Mouse (Mus musculus): ENCODE measurements around the gene Gucy2d. TPM values are rescaled to one million over a fixed set of nuclear protein-coding genes. Genes with fewer than 3 reads are reported as not detected.
A peak's percentile ranks its signal among the peaks of the same experiment; 100 is the strongest.

The Gucy2d gene
- polyA plus RNA-seq, 1 experiment from 2014 or later: not detected

GRCm38 (mm10) chr7:98481861-98482260, 41.6 kb downstream of the Gucy2d start:
- ATAC-seq (ENCODE audit: low read depth): no peak
- Histone ChIP-seq H3K4me2 (no peak overlapping the region), H3K27ac (peak overlapping the region; percentile 35; the same call in 1 of the 2 replicates), H3K36me3 (no peaks in the 10 kb centered on the region), H3K4me3 (replicated peaks) (no peak overlapping the region), H3K9me3 (replicated peaks) (no peaks in the 10 kb centered on the region), H3K9ac (no peak overlapping the region), H3K4me1 (replicated peaks) (no peaks in the 10 kb centered on the region), H3K27me3 (peaks cover 8% of the 10 kb centered on the region; the same call in 1 of the 2 replicates)
- WGBS (ENCODE audit: insufficient replicate concordance): 67% methylated on average over 8 of the region's 8 CpGs
- DNase-seq: no peak

DNA sequence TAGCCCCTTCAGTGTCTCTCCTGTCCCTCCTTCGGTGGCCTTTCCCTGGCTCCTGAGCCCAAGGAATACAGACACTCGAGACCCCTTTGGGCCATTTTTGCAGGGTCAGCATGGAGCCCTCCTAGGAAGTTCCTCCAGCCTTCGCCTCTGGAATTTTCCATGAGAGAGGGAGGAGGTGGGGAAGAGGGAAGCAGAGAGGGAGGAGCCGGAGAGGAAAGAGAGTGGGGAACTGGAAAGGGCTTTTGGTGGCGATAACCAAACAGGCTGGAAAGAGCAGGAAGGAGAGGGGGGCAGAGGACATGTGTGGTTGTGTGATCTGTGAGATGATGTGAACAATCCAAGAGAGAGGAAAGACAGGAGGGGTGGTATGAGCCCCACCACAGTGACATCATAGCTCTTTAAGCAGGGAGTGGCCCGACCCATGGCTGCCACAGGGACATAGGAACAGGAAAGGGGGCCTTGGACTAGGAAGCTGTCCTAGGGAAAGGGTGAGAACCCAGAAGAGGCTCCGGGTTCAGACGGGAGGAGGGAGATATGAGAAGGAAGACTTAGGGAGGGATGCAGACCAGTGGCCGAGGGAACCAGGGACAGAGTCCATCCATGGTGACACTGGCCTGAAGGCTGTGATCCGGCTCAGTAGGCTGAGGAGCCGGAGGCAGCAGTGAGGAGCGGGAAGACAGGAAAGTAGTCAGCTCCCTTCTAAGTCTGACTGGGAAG, 42.5 kb downstream of the Gucy2d start:
- WGBS (ENCODE audit: insufficient replicate concordance): 34% methylated on average over 12 of the region's 12 CpGs
- Histone ChIP-seq H3K4me1 (replicated peaks) (no peaks in the 10 kb centered on the region), H3K9ac (no peak overlapping the region), H3K27ac (peak overlapping the region; percentile 72), H3K36me3 (no peaks in the 10 kb centered on the region), H3K27me3 (peaks cover 8% of the 10 kb centered on the region; the same call in 1 of the 2 replicates), H3K9me3 (replicated peaks) (no peaks in the 10 kb centered on the region), H3K4me2 (no peak overlapping the region), H3K4me3 (replicated peaks) (no peak overlapping the region)
- ATAC-seq (ENCODE audit: low read depth): peak; percentile 52
- no peak for DNase-seq

GRCm38 (mm10) chr7:98483268-98483607, 43.0 kb downstream of the Gucy2d start:
- H3K27me3 ChIP-seq: peaks cover 11% of the 10 kb centered on the region
- no peaks in the 10 kb centered on the region for H3K9me3 ChIP-seq (replicated peaks)
- H3K4me1 ChIP-seq (replicated peaks): no peaks in the 10 kb centered on the region
- H3K4me2 ChIP-seq: no peak overlapping the region
- WGBS (ENCODE audit: insufficient replicate concordance): 25% methylated on average over 8 of the region's 8 CpGs
- DNase-seq: no peak
- H3K36me3 ChIP-seq: no peaks in the 10 kb centered on the region
- H3K27ac ChIP-seq: peak overlapping the region; percentile 72
- ATAC-seq (ENCODE audit: low read depth): no peak
- H3K9ac ChIP-seq: no peak overlapping the region
- no peak overlapping the region for H3K4me3 ChIP-seq (replicated peaks)

GRCm38 (mm10) chr7:98484878-98485277, 44.7 kb downstream of the Gucy2d start:
- Histone ChIP-seq H3K36me3 (no peaks in the 10 kb centered on the region), H3K4me2 (no peak overlapping the region), H3K9me3 (replicated peaks) (no peaks in the 10 kb centered on the region), H3K9ac (no peak overlapping the region), H3K4me1 (replicated peaks) (peaks cover 8% of the 10 kb centered on the region; the same call in 1 of the 2 replicates), H3K4me3 (replicated peaks) (no peak overlapping the region), H3K27ac (no peak overlapping the region), H3K27me3 (peaks cover 28% of the 10 kb centered on the region)
- ATAC-seq (ENCODE audit: low read depth): no peak
- no peak for DNase-seq
- WGBS (ENCODE audit: insufficient replicate concordance): 60% methylated on average over 3 of the region's 3 CpGs

- Histone ChIP-seq H3K27me3 (peaks cover 34% of the 10 kb centered on the region), H3K36me3 (no peaks in the 10 kb centered on the region), H3K4me3 (replicated peaks) (no peak overlapping the region), H3K9me3 (replicated peaks) (no peaks in the 10 kb centered on the region), H3K4me1 (replicated peaks) (peaks cover 8% of the 10 kb centered on the region; the same call in 1 of the 2 replicates), H3K4me2 (no peak overlapping the region), H3K27ac (no peak overlapping the region), H3K9ac (no peak overlapping the region)
- DNase-seq (no peak), ATAC-seq (ENCODE audit: low read depth) (no peak)
- WGBS (ENCODE audit: insufficient replicate concordance): 49% methylated on average over 4 of the region's 4 CpGs
These were observed 45.3 kb downstream of the Gucy2d start for GRCm38 (mm10) chr7:98485508-98485907.

DNA sequence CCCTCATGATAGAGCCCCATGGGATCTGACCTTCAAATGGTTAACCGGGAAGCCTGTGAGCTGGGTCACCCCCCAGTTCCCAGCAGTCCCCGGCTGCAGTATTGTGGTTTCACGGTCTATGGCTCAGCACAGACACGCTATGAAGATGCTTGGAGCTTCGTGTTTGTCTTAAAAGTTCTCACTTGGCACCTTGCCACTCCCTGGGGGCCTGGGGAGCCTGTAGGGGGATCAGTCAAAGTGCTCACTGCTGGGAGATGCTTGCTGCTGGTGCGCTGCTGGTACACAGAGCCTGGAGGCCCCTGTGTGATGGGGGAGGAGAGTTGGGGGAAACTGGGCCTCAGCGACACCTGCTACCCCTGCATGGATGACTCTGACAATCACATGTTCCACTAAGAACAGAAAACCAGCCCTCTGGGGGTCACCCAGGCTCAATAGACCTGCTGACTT, 46.3 kb downstream of the Gucy2d start:
- 65% methylated on average over 7 of the region's 7 CpGs for WGBS (ENCODE audit: insufficient replicate concordance)
- Histone ChIP-seq H3K9ac (no peak overlapping the region), H3K27ac (no peak overlapping the region), H3K27me3 (peaks cover 43% of the 10 kb centered on the region), H3K4me2 (no peak overlapping the region), H3K4me1 (replicated peaks) (peaks cover 8% of the 10 kb centered on the region; the same call in 1 of the 2 replicates), H3K4me3 (replicated peaks) (no peak overlapping the region), H3K36me3 (no peaks in the 10 kb centered on the region), H3K9me3 (replicated peaks) (no peaks in the 10 kb centered on the region)
- DNase-seq (no peak), ATAC-seq (ENCODE audit: low read depth) (no peak)

- Histone ChIP-seq H3K4me2 (no peak overlapping the region), H3K4me1 (replicated peaks) (peaks cover 14% of the 10 kb centered on the region), H3K9ac (no peak overlapping the region), H3K27me3 (peaks cover 40% of the 10 kb centered on the region), H3K9me3 (replicated peaks) (no peaks in the 10 kb centered on the region), H3K36me3 (no peaks in the 10 kb centered on the region), H3K4me3 (replicated peaks) (no peak overlapping the region), H3K27ac (no peak overlapping the region)
- DNase-seq (no peak), ATAC-seq (ENCODE audit: low read depth) (no peak)
- 75% methylated on average over 11 of the region's 11 CpGs for WGBS (ENCODE audit: insufficient replicate concordance)
These were observed 47.2 kb downstream of the Gucy2d start for GRCm38 (mm10) chr7:98487202-98487980.

DNA sequence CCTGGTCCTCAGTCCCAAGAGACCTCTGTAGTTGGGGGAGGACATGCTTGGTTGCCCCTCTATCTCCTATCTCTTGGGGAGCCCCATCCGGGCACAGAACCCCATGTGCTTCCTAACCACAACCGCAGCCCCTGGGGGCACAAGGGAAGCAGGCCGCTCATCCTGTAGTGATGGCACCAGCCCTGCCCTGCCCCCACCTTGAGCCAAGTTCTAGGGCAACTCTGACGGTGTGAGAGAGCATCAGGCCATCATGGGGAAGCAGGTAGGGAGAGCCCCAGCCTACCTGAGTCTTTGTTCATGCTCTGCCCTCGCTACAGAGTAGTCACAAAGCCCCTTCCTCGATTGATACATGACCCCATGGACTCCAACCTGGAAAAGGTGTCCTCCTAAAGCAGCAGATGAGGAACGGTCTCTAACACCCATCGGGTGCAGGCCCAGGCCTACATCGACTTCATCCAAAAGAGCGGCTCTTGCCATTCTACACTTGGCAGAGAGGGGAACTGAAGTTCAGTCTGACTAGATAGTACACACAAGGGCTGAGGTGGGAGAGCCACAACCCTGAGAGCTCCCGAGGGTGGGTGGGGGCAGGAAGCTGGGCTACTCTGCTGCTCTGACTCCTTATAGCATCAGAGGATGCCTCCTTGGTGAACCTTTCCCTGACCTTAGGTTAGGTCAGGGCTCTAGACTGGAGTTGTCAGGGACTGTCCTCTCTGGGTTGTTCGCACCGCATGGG, 48.3 kb downstream of the Gucy2d start:
- ATAC-seq (ENCODE audit: low read depth): no peak
- Histone ChIP-seq H3K36me3 (no peaks in the 10 kb centered on the region), H3K4me3 (replicated peaks) (no peak overlapping the region), H3K4me2 (peak overlapping the region; percentile 68; the same call in 1 of the 2 replicates), H3K9me3 (replicated peaks) (no peaks in the 10 kb centered on the region), H3K27ac (no peak overlapping the region), H3K27me3 (peaks cover 34% of the 10 kb centered on the region), H3K9ac (no peak overlapping the region), H3K4me1 (replicated peaks) (peaks cover 17% of the 10 kb centered on the region)
- WGBS (ENCODE audit: insufficient replicate concordance): 58% methylated on average over 13 of the region's 13 CpGs
- DNase-seq: no peak

DNA sequence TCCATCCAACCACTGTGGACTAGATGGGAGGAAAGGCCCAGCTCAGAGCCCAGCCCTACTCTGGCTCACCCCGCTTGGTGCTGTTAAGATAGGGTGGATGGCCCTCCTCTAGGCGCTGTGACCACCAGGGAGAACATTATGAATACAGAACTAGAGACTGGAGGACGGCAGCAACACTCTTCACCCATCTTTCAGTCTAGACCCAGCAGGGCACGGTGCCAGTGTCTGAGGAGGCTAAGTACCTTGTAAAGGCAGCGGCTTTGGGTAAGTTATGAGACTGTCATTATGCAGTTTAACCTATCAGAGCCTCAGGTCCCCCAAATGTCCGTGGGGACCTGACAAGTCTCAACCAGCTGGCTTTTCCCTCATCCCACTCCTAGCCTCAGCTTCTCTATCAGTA, 48.9 kb downstream of the Gucy2d start, which contains the start of gene Lrrc32:
Gene Lrrc32, plus strand, starts transcription at position 153 of the 400 bp plus-strand sequence.
- peaks cover 34% of the 10 kb centered on the region for H3K27me3 ChIP-seq
- H3K27ac ChIP-seq: no peak within 1 kb of the TSS
- H3K36me3 ChIP-seq: no peaks in the 10 kb centered on the region
- no peak for DNase-seq
- H3K4me3 ChIP-seq (replicated peaks): peak within 1 kb of the TSS; percentile 55
- no peaks in the 10 kb centered on the region for H3K9me3 ChIP-seq (replicated peaks)
- ATAC-seq (ENCODE audit: low read depth): no peak
- peaks cover 21% of the 10 kb centered on the region for H3K4me1 ChIP-seq (replicated peaks)
- peak within 1 kb of the TSS; percentile 68 for H3K4me2 ChIP-seq
- 50% methylated on average over 6 of the region's 6 CpGs for WGBS (ENCODE audit: insufficient replicate concordance)
- peak within 1 kb of the TSS; percentile 53 for H3K9ac ChIP-seq

GRCm38 (mm10) chr7:98489623-98490084, 49.4 kb downstream of the Gucy2d start:
- ATAC-seq (ENCODE audit: low read depth): 0 out of 2 replicates have a peak, but pooled peaks have one; percentile 36
- Histone ChIP-seq H3K4me2 (peak overlapping the region; percentile 68), H3K36me3 (no peaks in the 10 kb centered on the region), H3K27ac (no peak overlapping the region), H3K9me3 (replicated peaks) (no peaks in the 10 kb centered on the region), H3K4me1 (replicated peaks) (peaks cover 26% of the 10 kb centered on the region), H3K9ac (peak overlapping the region; percentile 53), H3K27me3 (peaks cover 34% of the 10 kb centered on the region), H3K4me3 (replicated peaks) (peak overlapping the region; percentile 55)
- 1% methylated on average over 46 of the region's 50 CpGs for WGBS (ENCODE audit: insufficient replicate concordance)
- peak; percentile 39 for DNase-seq

DNA sequence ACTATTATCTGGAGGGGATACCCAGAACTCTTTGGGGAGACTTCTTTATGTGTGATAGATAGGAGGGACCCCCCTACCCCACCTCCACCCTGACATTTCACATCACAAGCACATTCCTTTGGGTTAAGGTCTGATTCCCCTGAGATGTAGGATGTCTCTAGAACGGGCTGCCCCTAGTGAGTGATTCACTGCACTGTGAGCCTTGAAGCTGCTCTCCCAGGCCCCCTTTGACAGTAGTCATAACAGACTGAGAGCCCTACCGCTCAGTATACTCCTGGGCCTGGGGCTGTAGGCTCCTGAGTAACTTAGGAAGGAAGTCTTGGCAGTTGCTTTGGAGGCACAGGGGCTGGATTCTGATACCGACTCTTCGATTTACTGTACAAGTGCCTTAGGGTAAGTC, 50.1 kb downstream of the Gucy2d start:
- Histone ChIP-seq H3K27ac (no peak overlapping the region), H3K27me3 (peaks cover 34% of the 10 kb centered on the region), H3K9ac (peak overlapping the region; percentile 53), H3K36me3 (no peaks in the 10 kb centered on the region; the same call in 1 of the 2 replicates), H3K4me2 (peak overlapping the region; percentile 68), H3K4me3 (replicated peaks) (peak overlapping the region; percentile 55), H3K4me1 (replicated peaks) (peaks cover 26% of the 10 kb centered on the region), H3K9me3 (replicated peaks) (no peaks in the 10 kb centered on the region)
- no peak for ATAC-seq (ENCODE audit: low read depth)
- no peak for DNase-seq
- WGBS (ENCODE audit: insufficient replicate concordance): 56% methylated on average over 4 of the region's 4 CpGs
